Mouse (Mus musculus) ES-Bruce4 (cell line): ENCODE results near the gene Il10ra.

Source experiments
- CTCF ChIP-seq: IDR thresholded peaks from one replicate; pipeline ENCODE4 v1.8.1; 2011; ENCODE audit warnings: low read depth, low read length
- EP300 ChIP-seq: IDR thresholded peaks from 2 replicates; pipeline ENCODE4 v1.6.1; 2011; ENCODE audit warnings: low read depth, low read length; ENCODE audit not compliant: insufficient read depth
- POLR2A ChIP-seq: IDR thresholded peaks from one replicate; pipeline ENCODE4 v1.8.1; 2011; ENCODE audit warnings: low read length; ENCODE audit not compliant: insufficient read depth

DNA sequence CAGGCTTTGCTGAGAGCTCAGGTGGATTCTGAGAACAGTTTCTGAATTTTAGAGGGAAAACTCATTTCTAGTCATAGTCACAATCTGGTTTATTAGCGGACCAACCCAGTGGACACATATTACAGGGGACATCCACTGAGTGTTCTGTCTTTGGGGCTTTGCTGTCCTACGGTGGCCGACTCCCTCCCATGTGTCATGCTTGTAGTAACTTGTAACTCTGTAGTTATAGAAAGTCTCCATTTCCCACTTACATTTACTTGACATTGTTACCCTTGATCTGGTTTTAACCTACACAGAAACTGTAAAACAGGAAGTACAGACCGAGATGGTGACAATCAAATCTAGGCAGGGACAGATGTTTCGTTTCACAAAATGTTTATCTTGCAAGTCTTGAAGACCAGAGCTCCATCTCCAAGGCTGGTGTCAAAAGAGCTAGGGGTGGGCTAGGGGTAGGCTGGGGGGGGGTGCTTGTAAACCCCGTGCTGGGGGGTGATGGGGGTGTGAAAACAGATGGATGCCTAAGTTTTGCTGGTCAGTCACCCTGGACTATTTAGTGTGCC is 33.2 kb downstream of the Il10ra start:
- no peak for TF ChIP-seq CTCF
- TF ChIP-seq POLR2A = no peak
- TF ChIP-seq EP300 = no peak
